Mouse (Mus musculus) neural tube, embryonic 11.5 days (tissue): ENCODE data around the gene Kti12. TPM values are rescaled to one million over a fixed set of nuclear protein-coding genes. Genes with fewer than 3 reads are reported as not detected.

Source experiments
- ATAC-seq: fragments of 200-750 bp; cut with Nextera tagmentation; 2 replicates; pipeline ENCODE4 v1.8.0; 2017; ENCODE audit warnings: moderate number of reproducible peaks, mild to moderate bottlenecking, moderate TSS enrichment, moderate library complexity; ENCODE audit not compliant: insufficient read depth, low FRiP score, low TSS enrichment
- DNase-seq: peaks from one replicate; pipeline ENCODE4 v3.0.0-alpha.2; 2015; ENCODE audit warnings: low spot score
- H3K27ac ChIP-seq: fragments of 300-500 bp; sonication (generic); 2 replicates; pipeline ENCODE4 v1.5.1; 2014; ENCODE audit warnings: low read depth, mild to moderate bottlenecking, low read length
- H3K27me3 ChIP-seq: fragments of 300-500 bp; sonication (generic); 2 replicates; pipeline ENCODE4 v1.6.1; 2014; ENCODE audit warnings: mild to moderate bottlenecking, low read length, mixed read lengths; ENCODE audit not compliant: control insufficient read depth, insufficient read depth
- H3K36me3 ChIP-seq: fragments of 300-500 bp; sonication (generic); 2 replicates; pipeline ENCODE4 v1.6.1; 2014; ENCODE audit warnings: mild to moderate bottlenecking, low read length, moderate library complexity, mixed read lengths; ENCODE audit not compliant: control insufficient read depth, insufficient read depth
- H3K4me1 ChIP-seq: fragments of 300-500 bp; sonication (generic); 2 replicates; pipeline ENCODE4 v1.6.1; 2014; ENCODE audit warnings: low read length, mixed read lengths; ENCODE audit not compliant: control insufficient read depth, insufficient read depth
- H3K4me2 ChIP-seq: fragments of 300-500 bp; sonication (generic); 2 replicates; pipeline ENCODE4 v1.6.1; 2014; ENCODE audit warnings: low read depth, mild to moderate bottlenecking, moderate library complexity
- H3K4me3 ChIP-seq: fragments of 300-500 bp; sonication (generic); 2 replicates; pipeline ENCODE4 v1.5.1; 2014; ENCODE audit warnings: low read depth, low read length
- H3K9ac ChIP-seq: fragments of 300-500 bp; sonication (generic); 2 replicates; pipeline ENCODE4 v1.6.1; 2014; ENCODE audit warnings: mild to moderate bottlenecking, low read length
- H3K9me3 ChIP-seq: fragments of 300-500 bp; sonication (generic); 2 replicates; pipeline ENCODE4 v1.6.1; 2016; ENCODE audit warnings: low read length; ENCODE audit not compliant: control insufficient read depth
- WGBS: fragments of 180-500 bp; shearing (Covaris S2); extraction: QIAGEN DNeasy Blood & Tissue Kit; methylation state at CpG from one replicate; pipeline ENCODE4 v1.1.7; 2014; 5-methylcytosine and 5-hydroxymethylcytosine counted together
- polyA plus RNA-seq: library from polyadenylated mRNA; unstranded; fragments of >200 nt; fragmentation: Nextera tagmentation; extraction: Ambion mirVana; gene quantifications from 2 replicates; pipeline ENCODE4 v1.2.1, GENCODE M21; 2014

Kti12 gene
- polyA plus RNA-seq, 1 experiment from 2014 or later, result 49.7 TPM

- Histone ChIP-seq H3K4me3 (no peak overlapping the region), H3K4me2 (no peak overlapping the region), H3K36me3 (no peaks in the 10 kb centered on the region), H3K9me3 (no peaks in the 10 kb centered on the region), H3K4me1 (no peaks in the 10 kb centered on the region), H3K9ac (no peak overlapping the region), H3K27ac (peak overlapping the region; percentile 8; the same call in 1 of the 2 replicates), H3K27me3 (no peaks in the 10 kb centered on the region)
- DNase-seq (no peak), ATAC-seq (no peak)
Measured at GRCm38 (mm10) chr4:108843336-108843735, 4.2 kb upstream of the Kti12 start.

GRCm38 (mm10) chr4:108845824-108846569 is 1.6 kb upstream of the Kti12 start:
- 87% methylated on average over 5 of the region's 5 CpGs for WGBS

DNA sequence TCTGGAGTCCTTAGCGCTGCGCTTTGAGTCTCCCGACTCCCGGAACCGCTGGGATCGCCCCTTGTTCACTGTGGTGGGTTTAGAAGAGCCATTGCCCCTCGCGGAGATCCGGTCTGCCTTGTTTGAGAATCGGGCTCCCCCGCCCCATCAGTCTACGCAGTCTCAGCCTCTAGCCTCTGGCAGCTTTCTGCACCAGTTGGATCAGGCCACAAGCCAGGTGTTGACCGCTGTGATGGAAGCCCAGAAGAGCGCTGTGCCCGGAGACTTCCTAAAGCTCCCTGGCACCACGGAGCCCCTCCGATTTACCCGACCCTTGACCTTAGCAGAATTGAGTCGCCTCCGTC is 892 bp downstream of the Kti12 start, which contains the start of gene A730015C16Rik:
TSS of gene A730015C16Rik (minus strand) at position 115 of the 344 bp plus-strand sequence.
- no peaks in the 10 kb centered on the region for H3K27me3 ChIP-seq
- H3K4me3 ChIP-seq, result peak within 1 kb of the TSS; percentile 95
- peak within 1 kb of the TSS; percentile 84 for H3K9ac ChIP-seq
- H3K36me3 ChIP-seq, result no peaks in the 10 kb centered on the region
- DNase-seq, result peak; percentile 26
- WGBS, result 10% methylated on average over 20 of the region's 20 CpGs
- peak within 1 kb of the TSS; percentile 82 for H3K27ac ChIP-seq
- no peak for ATAC-seq
- H3K4me1 ChIP-seq, result peaks cover 13% of the 10 kb centered on the region
- H3K4me2 ChIP-seq, result peak within 1 kb of the TSS; percentile 88
- H3K9me3 ChIP-seq, result no peaks in the 10 kb centered on the region

More at GRCm38 (mm10) chr4:108845824-108846569, 1.6 kb upstream of the Kti12 start:
- Histone ChIP-seq H3K9ac (no peak overlapping the region), H3K4me3 (no peak overlapping the region), H3K36me3 (no peaks in the 10 kb centered on the region), H3K27ac (no peak overlapping the region), H3K27me3 (no peaks in the 10 kb centered on the region), H3K9me3 (no peaks in the 10 kb centered on the region), H3K4me1 (peaks cover 13% of the 10 kb centered on the region), H3K4me2 (no peak overlapping the region)
- DNase-seq (no peak), ATAC-seq (no peak)

DNA sequence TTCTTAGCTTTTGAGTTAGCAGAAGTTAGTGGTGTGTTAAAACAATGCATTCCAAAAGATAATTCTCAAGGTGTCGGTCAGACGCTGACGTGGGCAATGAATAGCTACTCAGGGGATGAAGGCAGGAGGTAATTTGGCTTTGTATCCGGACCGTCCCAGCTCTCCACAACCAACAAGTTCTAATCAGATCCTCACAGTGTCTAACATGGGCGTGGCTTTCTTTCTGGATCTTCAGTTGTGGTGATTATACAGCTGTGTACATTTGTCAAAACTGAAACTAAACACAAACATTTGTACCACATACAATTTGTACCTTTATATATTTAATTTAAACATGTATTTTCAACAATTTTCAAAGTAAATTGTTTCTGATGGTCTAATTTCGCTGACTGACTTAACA is 19.2 kb downstream of the Kti12 start:
- Histone ChIP-seq H3K4me2 (no peak overlapping the region), H3K4me3 (no peak overlapping the region), H3K9me3 (no peaks in the 10 kb centered on the region), H3K9ac (no peak overlapping the region), H3K36me3 (no peaks in the 10 kb centered on the region; the same call in 1 of the 2 replicates), H3K4me1 (no peaks in the 10 kb centered on the region), H3K27ac (no peak overlapping the region), H3K27me3 (no peaks in the 10 kb centered on the region)
- ATAC-seq (no peak), DNase-seq (no peak)
- 87% methylated on average over 7 of the region's 7 CpGs for WGBS

DNA sequence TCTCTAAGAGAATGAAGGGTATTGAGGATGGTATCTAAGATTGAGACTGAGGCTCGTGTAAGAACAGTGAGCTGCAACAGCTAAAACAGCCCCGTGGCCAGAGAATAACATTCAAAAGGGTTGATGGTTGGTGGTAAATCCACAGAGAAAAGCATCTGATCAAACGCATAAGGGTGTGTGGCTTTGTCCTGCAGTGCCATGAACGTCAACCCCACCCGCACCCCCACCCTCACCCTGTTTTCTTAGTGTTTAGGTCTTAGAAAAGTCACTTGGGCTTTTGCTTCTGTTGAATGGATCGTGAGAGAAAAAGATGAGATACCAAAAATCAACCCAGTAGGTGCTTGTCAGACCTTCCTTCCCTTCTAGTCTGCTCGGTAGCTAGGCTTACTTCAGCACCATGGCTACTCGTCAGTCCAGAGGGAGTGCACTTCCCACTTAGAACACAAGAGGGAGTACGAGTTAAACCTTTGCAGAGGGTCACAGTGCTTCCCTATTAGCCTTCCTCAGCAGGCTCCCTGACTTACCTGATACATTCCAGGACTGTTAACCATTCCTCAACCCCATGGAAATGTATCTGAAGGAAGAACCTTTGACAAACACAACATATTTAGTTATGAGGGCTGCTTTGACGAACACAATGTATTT is 22.3 kb downstream of the Kti12 start:
- WGBS, result 38% methylated on average over 10 of the region's 10 CpGs
- H3K4me2 ChIP-seq, result no peak overlapping the region
- H3K4me1 ChIP-seq, result no peaks in the 10 kb centered on the region
- no peak overlapping the region for H3K9ac ChIP-seq
- H3K36me3 ChIP-seq, result no peaks in the 10 kb centered on the region
- no peaks in the 10 kb centered on the region for H3K27me3 ChIP-seq
- peak; percentile 58; the same call in 1 of the 2 replicates for ATAC-seq
- no peak overlapping the region for H3K27ac ChIP-seq
- DNase-seq, result peak; percentile 83
- no peak overlapping the region for H3K4me3 ChIP-seq
- H3K9me3 ChIP-seq, result no peaks in the 10 kb centered on the region

DNA sequence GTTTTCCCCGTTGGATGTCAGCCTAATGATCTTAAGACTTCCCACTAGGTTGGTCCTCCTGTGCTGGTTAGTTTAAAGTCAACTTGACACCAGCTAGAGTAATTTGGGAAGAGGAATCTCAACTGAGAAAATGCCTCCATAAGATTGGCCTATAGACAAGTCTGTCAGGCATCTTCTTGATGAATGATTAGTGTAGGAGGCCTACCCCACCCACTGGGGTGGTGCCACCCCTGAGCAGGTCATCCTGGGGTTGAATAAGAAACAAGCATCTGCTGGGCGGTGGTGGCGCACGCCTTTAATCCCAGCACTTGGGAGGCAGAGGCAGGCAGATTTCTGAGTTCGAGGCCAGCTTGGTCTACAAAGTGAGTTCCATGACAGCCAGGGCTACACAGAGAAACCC is 26.2 kb downstream of the Kti12 start:
- no peaks in the 10 kb centered on the region for H3K36me3 ChIP-seq
- H3K27me3 ChIP-seq, result no peaks in the 10 kb centered on the region
- H3K9ac ChIP-seq, result no peak overlapping the region
- DNase-seq (no peak), ATAC-seq (no peak)
- no peaks in the 10 kb centered on the region for H3K4me1 ChIP-seq
- H3K27ac ChIP-seq, result no peak overlapping the region
- H3K4me2 ChIP-seq, result no peak overlapping the region
- H3K9me3 ChIP-seq, result no peaks in the 10 kb centered on the region
- H3K4me3 ChIP-seq, result no peak overlapping the region
- 84% methylated on average over 5 of the region's 5 CpGs for WGBS

DNA sequence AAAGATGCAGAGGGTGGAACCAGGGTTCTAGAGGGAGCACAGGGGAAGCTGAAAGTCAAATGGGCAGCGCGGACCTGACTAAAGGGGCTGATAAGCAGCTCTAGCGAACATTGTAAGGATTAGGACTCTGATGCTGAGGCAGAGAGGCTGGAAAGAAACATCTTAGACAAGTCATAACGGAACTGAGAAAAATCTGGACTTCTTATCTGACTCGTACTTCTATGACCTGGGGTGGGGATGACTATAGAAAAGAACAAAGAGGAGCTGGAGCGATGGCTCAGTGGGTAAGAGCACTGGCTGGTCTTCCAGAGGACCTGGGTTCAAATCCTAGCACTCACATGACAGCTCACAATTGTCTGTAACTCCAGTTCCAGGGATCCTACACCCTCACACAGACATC is 30.3 kb downstream of the Kti12 start:
- Histone ChIP-seq H3K4me2 (no peak overlapping the region), H3K9me3 (no peaks in the 10 kb centered on the region), H3K4me1 (peaks cover 3% of the 10 kb centered on the region; the same call in 1 of the 2 replicates), H3K4me3 (no peak overlapping the region), H3K9ac (no peak overlapping the region), H3K27me3 (no peaks in the 10 kb centered on the region), H3K27ac (no peak overlapping the region), H3K36me3 (no peaks in the 10 kb centered on the region)
- 80% methylated on average over 6 of the region's 6 CpGs for WGBS
- DNase-seq (no peak), ATAC-seq (no peak)

DNA sequence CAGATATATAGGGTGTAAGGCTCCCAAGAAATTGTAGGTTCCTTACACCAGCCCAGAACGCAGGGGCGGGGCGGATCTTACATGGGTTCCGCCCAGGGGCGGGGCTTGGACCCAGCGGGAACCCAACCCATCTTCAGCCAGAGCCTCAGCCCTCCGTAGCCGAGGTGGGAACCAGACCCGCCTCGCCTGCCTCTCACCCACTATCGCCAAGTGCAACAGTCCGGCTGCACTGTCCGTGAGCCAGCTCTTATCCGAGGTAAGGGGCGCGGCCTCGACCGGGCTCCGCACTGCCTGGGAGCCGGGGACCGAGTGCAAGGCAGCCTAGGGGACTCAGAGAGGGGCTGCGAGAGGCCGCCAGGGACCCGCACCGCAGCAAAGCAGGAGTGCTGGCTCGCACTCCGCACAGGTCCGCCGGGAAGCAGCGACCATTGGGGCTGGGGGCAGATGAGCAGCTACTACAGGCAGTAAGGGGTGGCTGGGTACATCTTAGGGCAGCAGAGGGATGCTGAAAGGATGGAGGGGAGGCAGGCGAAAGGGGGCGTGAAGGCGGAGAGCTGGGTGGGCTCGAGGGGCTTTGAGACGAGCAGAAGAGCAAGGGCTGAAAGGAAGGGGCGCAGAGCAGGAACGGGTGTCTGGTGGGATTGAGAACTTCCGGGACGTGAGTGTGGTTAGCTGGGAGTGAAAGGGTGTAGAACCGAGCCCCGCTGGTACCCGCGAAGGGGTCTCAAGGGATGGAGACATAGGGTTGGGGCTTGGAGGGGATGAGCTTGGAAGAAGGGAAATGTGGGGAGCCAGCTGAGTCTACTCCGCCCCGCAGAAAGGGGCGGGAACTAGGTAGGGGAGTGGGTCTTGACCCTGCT is 31.6 kb downstream of the Kti12 start, which contains the start of gene Rab3b:
TSS of gene Rab3b (plus strand) at position 101 of the 860 bp plus-strand sequence.
- DNase-seq (peak; percentile 83), ATAC-seq (peak; percentile 88)
- peaks cover 3% of the 10 kb centered on the region; the same call in 1 of the 2 replicates for H3K4me1 ChIP-seq
- H3K4me3 ChIP-seq, result peak within 1 kb of the TSS; percentile 59
- H3K27me3 ChIP-seq, result no peaks in the 10 kb centered on the region
- 0 out of 2 replicates have a peak within 1 kb of the TSS, but pooled peaks have one; percentile 39 for H3K27ac ChIP-seq
- under 1% methylated on average over 46 of the region's 46 CpGs for whole genome bisulfite sequencing
- H3K9ac ChIP-seq, result peak within 1 kb of the TSS; percentile 72
- H3K36me3 ChIP-seq, result no peaks in the 10 kb centered on the region
- peak within 1 kb of the TSS; percentile 97 for H3K4me2 ChIP-seq
- H3K9me3 ChIP-seq, result no peaks in the 10 kb centered on the region
